Mouse (Mus musculus): Measurements from ENCODE around the gene Gm4869.

- TF ChIP-seq CTCF (IDR thresholded peaks at IDR 0.05; ENCODE audit: control insufficient read depth, insufficient read depth, insufficient replicate concordance, low read depth, low read length) = no peak
- TF ChIP-seq POLR2A (IDR thresholded peaks at IDR 0.05; ENCODE audit: control insufficient read depth, low read depth, low read length) = no peak
Measured at GRCm38 (mm10) chr5:140526754-140527153, 81.3 kb downstream of the Gm4869 start.
